Mouse (Mus musculus) kidney, adult 9 months (tissue): ENCODE measurements around the gene Sgce.

Source experiments
- DNase-seq: peaks from one replicate; pipeline ENCODE4 v3.0.0; 2022

Gene Sgce

DNA sequence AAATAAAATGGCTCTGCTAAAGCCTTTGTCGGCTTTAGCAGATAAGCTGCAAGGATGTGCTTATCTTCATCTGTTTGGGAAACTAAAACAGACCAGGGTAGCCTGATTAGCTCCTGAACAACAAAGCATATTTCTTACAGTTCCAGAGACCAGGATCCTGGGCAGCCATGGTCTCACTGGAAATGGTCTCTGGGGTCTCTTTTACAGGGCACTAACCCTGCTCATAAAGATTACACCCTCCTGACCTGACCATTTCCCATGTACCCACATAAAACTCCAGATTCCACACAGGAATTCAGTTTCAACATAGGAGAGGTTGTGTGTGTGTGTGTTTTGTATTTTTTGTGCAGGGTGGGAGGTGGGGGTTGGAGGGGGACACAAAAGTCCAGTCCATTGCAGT, 112.2 kb downstream of the Sgce start:
- no peak for DNase-seq

DNA sequence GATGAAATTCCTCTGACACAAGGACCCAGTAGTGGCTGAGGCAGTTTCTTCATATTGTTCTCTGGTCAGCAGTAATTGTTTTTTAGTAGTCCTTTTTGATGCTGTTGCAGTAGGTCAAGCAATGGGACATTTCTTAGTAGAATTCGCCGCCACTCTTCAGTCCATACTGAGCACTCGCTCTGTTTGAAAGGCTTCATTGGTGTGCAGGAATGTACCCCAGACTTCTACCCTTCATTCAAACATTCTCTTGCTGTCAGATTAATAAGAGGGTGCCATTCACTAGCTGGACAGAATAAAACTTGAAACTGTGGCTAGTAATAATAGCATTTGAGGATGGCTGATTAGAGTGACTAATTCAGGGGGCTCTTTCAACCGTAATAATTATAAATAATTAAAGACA, 113.8 kb downstream of the Sgce start:
- no peak for DNase-seq

DNA sequence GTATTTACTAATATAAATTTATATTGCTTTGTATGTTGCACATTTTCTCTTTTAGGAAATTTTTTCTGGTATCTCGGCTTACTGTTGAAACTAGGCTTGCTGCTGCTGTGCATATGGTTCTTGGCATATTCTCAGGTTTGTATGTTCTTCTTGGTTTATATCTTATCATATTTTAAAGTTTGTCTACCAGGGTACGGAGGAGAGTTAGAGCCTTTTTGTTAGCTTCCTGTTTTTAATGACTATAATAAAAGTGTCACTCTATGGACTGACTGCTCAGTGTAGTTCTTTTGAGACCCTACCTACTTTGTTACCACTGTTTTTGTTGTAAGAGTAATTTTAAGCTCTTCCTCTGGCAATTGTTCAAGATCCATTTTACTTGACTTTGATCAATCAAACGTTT, 115.5 kb downstream of the Sgce start:
- no peak for DNase-seq
